In genomic region chr3:32438716-32439115, GRCm38 (mm10) we compare ENCODE assay signal across 18 mouse cellular contexts. TPM values are rescaled to one million over a fixed set of nuclear protein-coding genes. Genes with fewer than 3 reads are reported as not detected.
"Had no signal": no experiment of that assay in that cellular context is flagged by ENCODE, and none has a peak within 500 bp of the region (broad histone marks: within the 10 kb centered on the region; RNA-seq: fewer than 3 reads in every experiment).

No protein-coding gene starts in this region.

- DNase-seq: kidney, postnatal 10 days; kidney, postnatal 36 days; left cerebral cortex, postnatal 4 days; liver, postnatal 0 days; lung, embryonic 14.5 days; retina, postnatal 1 day; right cerebral cortex, postnatal 25 days; spleen, adult 18-20 months; thymus, adult 18-20 months; thymus, postnatal 4 days had no signal

RNA-seq across cellular contexts. Expression of gene Kcnmb3, which starts 53.3 kb away (rescaled TPM):
- total RNA-seq: megakaryocyte, adult 5-6 weeks; monocyte, adult 5-6 weeks had no signal
- polyA plus RNA-seq: kidney, embryonic 15.5 days; limb, embryonic 15.5 days; liver, embryonic 14.5 days; liver, postnatal 0 days; macrophage; myocyte; stomach, embryonic 16.5 days had no signal
